Mouse (Mus musculus) testis, postnatal 10 days (tissue): ENCODE measurements around the gene Fam47e.
"Not testable (repeated sequence)": the region's sequence is repeated elsewhere in the genome, so short reads cannot be mapped to it uniquely, and the experiment has no call there.

Experiments
- DNase-seq: peaks from one replicate; pipeline ENCODE4 v3.0.0; 2021; ENCODE audit warnings: low spot score

Fam47e gene

GRCm38 (mm10) chr5:92554891-92555511, at the start of gene Fam47e:
Fam47e (plus strand) TSS chr5:92555069.
- no peak for DNase-seq

GRCm38 (mm10) chr5:92505402-92505865, 49.4 kb upstream of the Fam47e start:
- DNase-seq, result peak; percentile 95

- DNase-seq, result peak; percentile 59
Observed at GRCm38 (mm10) chr5:92506301-92506729, 48.6 kb upstream of the Fam47e start.

- no peak for DNase-seq
Observed at GRCm38 (mm10) chr5:92506733-92507132, 48.1 kb upstream of the Fam47e start, which contains the start of gene Scarb2. Scarb2 (minus strand) TSS chr5:92506833.

- DNase-seq, result no peak
Observed at GRCm38 (mm10) chr5:92508853-92509252, 46.0 kb upstream of the Fam47e start.

GRCm38 (mm10) chr5:92511256-92511655, 43.6 kb upstream of the Fam47e start:
- no peak for DNase-seq

GRCm38 (mm10) chr5:92512066-92512465, 42.8 kb upstream of the Fam47e start:
- DNase-seq, result no peak

GRCm38 (mm10) chr5:92521131-92521530, 33.7 kb upstream of the Fam47e start:
- DNase-seq, result not testable (repeated sequence)

GRCm38 (mm10) chr5:92524821-92525258, 30.0 kb upstream of the Fam47e start:
- no peak for DNase-seq

GRCm38 (mm10) chr5:92539698-92540097, 15.2 kb upstream of the Fam47e start:
- no peak for DNase-seq

GRCm38 (mm10) chr5:92552611-92553010, 2.3 kb upstream of the Fam47e start:
- DNase-seq, result no peak

GRCm38 (mm10) chr5:92553939-92554338, 930 bp upstream of the Fam47e start:
- DNase-seq, result no peak

GRCm38 (mm10) chr5:92554443-92554842, 426 bp upstream of the Fam47e start:
- no peak for DNase-seq

GRCm38 (mm10) chr5:92555905-92556304, 1.0 kb downstream of the Fam47e start:
- DNase-seq, result no peak

- DNase-seq, result no peak
Observed at GRCm38 (mm10) chr5:92557508-92557907, 2.6 kb downstream of the Fam47e start.

- DNase-seq, result no peak
Observed at GRCm38 (mm10) chr5:92560201-92560600, 5.3 kb downstream of the Fam47e start.

GRCm38 (mm10) chr5:92562002-92562401, 7.1 kb downstream of the Fam47e start:
- peak; percentile 37 for DNase-seq

- no peak for DNase-seq
Observed at GRCm38 (mm10) chr5:92571232-92571631, 16.4 kb downstream of the Fam47e start.

GRCm38 (mm10) chr5:92579559-92579958, 24.7 kb downstream of the Fam47e start:
- no peak for DNase-seq

GRCm38 (mm10) chr5:92585932-92586331, 31.1 kb downstream of the Fam47e start:
- DNase-seq, result no peak

- no peak for DNase-seq
Observed at GRCm38 (mm10) chr5:92595026-92595425, 40.2 kb downstream of the Fam47e start.

- DNase-seq, result no peak
Observed at GRCm38 (mm10) chr5:92596865-92597264, 42.0 kb downstream of the Fam47e start.

GRCm38 (mm10) chr5:92599030-92599429, 44.2 kb downstream of the Fam47e start:
- no peak for DNase-seq
